Mouse (Mus musculus) adrenal gland, postnatal 25 days (tissue): ENCODE data around the gene Trpc7. TPM values are rescaled to one million over a fixed set of nuclear protein-coding genes. Genes with fewer than 3 reads are reported as not detected.

Experiments used
- DNase-seq: peaks from one replicate; pipeline ENCODE4 v3.0.0; 2021; ENCODE audit warnings: mixed read lengths
- total RNA-seq: library from RNA; stranded (reverse); gene quantifications from 2 replicates; pipeline ENCODE4 v1.2.3, GENCODE M21; 2021

The Trpc7 gene
- total RNA-seq, 1 experiment from 2014 or later = 0.27 TPM

DNA sequence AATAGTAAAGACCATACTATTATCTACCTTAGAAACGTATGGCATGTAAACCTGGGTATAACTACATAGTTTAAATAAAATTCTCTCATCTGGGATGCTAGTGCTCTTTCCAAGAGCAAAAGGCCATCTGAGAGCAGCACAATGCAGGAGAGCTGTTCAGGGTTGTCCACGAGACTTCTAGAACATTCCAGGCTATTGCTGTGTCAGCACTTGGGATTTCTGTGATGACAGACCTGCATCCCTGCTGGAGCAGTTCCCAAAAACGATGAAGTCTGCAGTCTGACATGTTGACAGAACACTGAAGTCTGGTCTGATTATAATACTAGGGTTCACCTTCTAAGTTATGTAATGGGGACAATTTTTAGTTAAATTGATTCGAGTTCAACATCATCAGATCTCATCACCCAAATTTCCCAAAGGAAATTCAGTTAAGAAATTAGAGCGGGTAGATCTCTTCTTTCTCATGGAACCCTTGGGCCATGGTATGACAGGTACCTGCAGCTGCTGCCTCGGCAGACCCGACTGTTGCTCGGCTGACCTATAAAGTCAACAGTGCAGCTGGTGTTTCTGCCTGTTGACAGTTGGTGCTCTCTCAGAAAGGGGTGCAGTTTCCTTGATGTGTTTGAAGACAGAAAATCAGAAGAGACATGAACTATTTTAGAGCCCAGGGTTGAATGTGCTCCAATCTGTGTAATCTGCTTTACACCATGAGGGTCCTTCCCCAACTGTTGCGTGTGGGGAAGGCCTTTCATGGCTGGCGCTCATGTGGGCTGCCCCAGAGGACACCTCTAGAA is 148.9 kb downstream of the Trpc7 start:
- no peak for DNase-seq

DNA sequence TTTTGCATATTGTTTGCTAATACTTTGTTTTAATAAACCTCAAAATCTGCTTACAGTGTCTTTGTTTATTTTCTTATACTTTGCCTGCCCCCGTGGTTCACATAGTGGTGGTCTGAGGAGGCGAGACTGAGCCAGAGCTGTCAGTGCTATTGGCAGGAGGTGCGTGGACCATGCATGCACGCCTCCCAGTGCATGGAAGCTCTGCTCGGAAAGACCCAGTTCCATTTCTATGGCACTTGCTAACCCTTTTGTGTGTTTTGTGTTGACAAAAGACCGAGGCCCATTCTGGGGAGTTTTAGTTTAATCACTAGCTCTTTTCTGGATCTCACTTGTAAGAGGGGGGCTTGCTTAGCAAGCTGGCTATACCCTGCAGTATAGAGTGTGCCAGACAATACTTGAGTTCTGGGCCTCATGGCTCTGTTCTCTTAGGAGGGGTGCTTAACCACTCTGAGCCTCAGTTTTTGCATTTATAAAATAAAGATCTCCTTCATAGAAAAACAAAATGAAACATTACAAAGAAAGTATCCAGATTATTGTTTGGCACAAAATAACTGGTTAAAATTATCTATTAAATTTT is 153.4 kb downstream of the Trpc7 start:
- DNase-seq = no peak

- DNase-seq = no peak
Measured at GRCm38 (mm10) chr13:56741691-56742090, 154.1 kb downstream of the Trpc7 start.

DNA sequence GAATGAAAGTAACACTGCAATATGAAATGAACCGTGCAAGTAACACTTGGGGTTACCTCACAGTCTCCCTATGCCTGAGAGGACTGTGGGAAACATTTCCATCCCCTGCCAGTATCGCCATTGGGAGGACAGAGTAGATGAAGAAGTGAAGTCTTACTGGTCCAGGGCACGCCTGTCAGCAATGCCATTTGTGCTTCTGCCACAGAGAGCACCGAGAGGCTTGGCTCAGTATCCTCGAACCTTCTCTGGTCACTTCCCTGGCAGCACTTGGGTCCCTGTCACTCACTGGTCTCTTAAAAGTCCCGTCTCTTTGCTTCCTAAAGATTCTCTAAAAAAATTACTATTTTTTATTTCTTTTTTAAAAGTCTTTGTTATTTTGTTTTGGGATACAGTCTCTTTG is 155.3 kb downstream of the Trpc7 start:
- DNase-seq = no peak

GRCm38 (mm10) chr13:56739556-56739955 is 156.2 kb downstream of the Trpc7 start:
- no peak for DNase-seq

DNA sequence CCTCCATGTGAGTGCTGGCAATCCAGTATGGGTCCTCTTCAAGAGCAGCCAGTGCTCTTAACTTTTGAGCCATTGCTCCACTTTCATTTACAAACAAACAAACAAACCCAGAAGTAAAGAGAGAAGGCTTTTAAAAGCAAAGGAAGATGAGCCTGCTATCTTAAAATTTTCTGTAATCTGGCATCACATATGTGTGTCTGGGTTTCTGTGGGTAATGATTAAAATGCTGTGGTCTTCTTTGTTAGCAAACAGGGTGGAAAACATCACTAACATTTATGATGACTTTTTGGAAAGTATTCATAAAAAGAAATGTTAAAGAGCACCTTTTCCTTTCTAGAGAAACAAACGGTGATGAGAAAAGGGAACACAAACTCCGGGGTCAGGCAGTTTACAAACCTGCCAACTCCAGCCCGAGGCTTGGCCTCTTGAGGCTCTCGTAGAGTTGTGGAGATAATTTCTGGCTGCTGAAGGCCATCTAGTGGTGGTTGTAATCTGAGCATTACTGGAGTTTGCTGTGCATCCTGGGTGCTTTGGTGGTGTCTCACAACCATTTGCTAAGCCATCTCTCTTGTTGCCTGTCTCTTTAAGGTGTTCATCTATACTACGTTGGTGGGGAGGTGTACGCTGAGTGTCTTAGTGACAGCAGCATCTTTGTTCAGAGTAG is 160.4 kb downstream of the Trpc7 start:
- DNase-seq = peak; percentile 22

DNA sequence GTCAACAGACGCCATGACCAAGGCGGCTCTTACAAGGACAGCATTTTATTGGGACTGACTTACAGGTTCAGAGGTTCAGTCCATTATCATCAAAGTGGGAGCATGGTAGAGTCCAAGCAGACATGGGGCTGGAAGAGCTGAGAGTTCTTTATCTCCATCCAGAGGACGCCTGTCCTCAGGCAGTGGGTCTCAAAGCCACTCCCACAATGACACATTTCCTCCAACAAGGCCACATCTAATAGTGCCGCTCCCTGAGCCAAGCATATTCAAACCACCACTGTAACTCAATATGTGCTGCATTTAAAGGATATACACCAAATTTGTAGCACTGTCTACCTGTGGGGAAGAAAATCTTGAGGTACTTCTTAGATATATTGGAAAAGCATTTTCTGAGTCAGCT is 161.2 kb downstream of the Trpc7 start:
- no peak for DNase-seq

- no peak for DNase-seq
Measured at GRCm38 (mm10) chr13:56729046-56729445, 166.7 kb downstream of the Trpc7 start.

DNA sequence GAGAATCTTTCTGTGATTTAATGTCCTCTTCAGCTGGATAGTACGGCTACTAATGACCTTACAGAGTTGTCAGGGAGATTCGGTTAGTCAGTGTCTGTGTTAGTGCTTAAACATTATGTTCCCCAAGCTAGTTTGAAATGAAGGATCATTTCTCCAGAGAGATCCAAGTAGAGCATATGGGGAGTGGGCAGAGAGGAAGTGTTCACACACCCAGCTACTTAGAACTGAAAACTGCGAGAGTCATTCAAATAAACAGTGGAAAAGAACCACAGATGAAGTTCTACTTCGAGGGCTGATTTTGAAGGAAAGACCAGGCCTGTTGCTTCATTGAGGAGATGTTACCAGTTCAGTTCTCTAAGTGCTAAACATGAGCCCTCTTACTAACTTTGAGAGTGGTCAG is 169.2 kb downstream of the Trpc7 start:
- no peak for DNase-seq

Other genes starting within 250 kb of the Trpc7 start
- gene Smad5, start 193.0 kb downstream of the Trpc7 start, total RNA-seq = 55.5 and 75.5 TPM in 2 replicates
- not detected in 2 replicates for gene Gm45623, start 142.2 kb downstream of the Trpc7 start, total RNA-seq